Mouse (Mus musculus) kidney, embryonic 14.5 days (tissue): ENCODE data around the gene Myo5c. TPM values are rescaled to one million over a fixed set of nuclear protein-coding genes. Genes with fewer than 3 reads are reported as not detected.

ENCODE experiments used
- ATAC-seq: fragments of 200-750 bp; cut with Nextera tagmentation; 2 replicates; pipeline ENCODE4 v1.8.0; 2017; ENCODE audit warnings: moderate number of reproducible peaks, mild to moderate bottlenecking, moderate TSS enrichment, moderate library complexity; ENCODE audit not compliant: low FRiP score, low TSS enrichment
- H3K27ac ChIP-seq: fragments of 300-500 bp; sonication (generic); 2 replicates; pipeline ENCODE4 v1.5.1; 2014; ENCODE audit warnings: low read depth, mild to moderate bottlenecking, low read length, moderate library complexity, mixed read lengths
- H3K27me3 ChIP-seq: fragments of 300-500 bp; sonication (generic); 2 replicates; pipeline ENCODE4 v1.6.1; 2014; ENCODE audit warnings: mild to moderate bottlenecking, low read length; ENCODE audit not compliant: control insufficient read depth, insufficient read depth
- H3K36me3 ChIP-seq: fragments of 300-500 bp; sonication (generic); 2 replicates; pipeline ENCODE4 v1.6.1; 2014; ENCODE audit warnings: low read length, mixed read lengths; ENCODE audit not compliant: control insufficient read depth, insufficient read depth
- H3K4me1 ChIP-seq: fragments of 300-500 bp; sonication (generic); 2 replicates; pipeline ENCODE4 v1.6.1; 2014; ENCODE audit warnings: low read length, mixed read lengths; ENCODE audit not compliant: control insufficient read depth, insufficient read depth
- H3K4me2 ChIP-seq: fragments of 300-500 bp; sonication (generic); replicated peaks from 2 replicates; pipeline ENCODE4 v1.6.1; 2014; ENCODE audit warnings: low read depth, mild to moderate bottlenecking, low read length
- H3K4me3 ChIP-seq: fragments of 300-500 bp; sonication (generic); 2 replicates; pipeline ENCODE4 v1.5.1; 2014; ENCODE audit warnings: mild to moderate bottlenecking, low read length
- H3K9ac ChIP-seq: fragments of 300-500 bp; sonication (generic); 2 replicates; pipeline ENCODE4 v1.6.1; 2014; ENCODE audit warnings: low read depth, mild to moderate bottlenecking, low read length, moderate library complexity
- H3K9me3 ChIP-seq: fragments of 300-500 bp; sonication (generic); 2 replicates; pipeline ENCODE4 v1.6.1; 2016; ENCODE audit warnings: low read length; ENCODE audit not compliant: control insufficient read depth
- WGBS: fragments of 180-500 bp; shearing (Covaris S2); extraction: QIAGEN DNeasy Blood & Tissue Kit; methylation state at CpG from one replicate; pipeline ENCODE4 v1.1.7; 2014; 5-methylcytosine and 5-hydroxymethylcytosine counted together
- polyA plus RNA-seq: library from polyadenylated mRNA; unstranded; fragments of >200 nt; fragmentation: Nextera tagmentation; extraction: Ambion mirVana; gene quantifications from 2 replicates; pipeline ENCODE4 v1.2.1, GENCODE M21; 2014

Myo5c gene
- polyA plus RNA-seq, 1 experiment from 2014 or later: 3.9 TPM

GRCm38 (mm10) chr9:75307015-75307414 is 75.2 kb downstream of the Myo5c start:
- no peak for ATAC-seq
- no peaks in the 10 kb centered on the region for H3K27me3 ChIP-seq
- H3K9ac ChIP-seq: no peak overlapping the region
- no peaks in the 10 kb centered on the region for H3K36me3 ChIP-seq
- no peak overlapping the region for H3K4me2 ChIP-seq
- H3K9me3 ChIP-seq: no peaks in the 10 kb centered on the region
- no peak overlapping the region for H3K27ac ChIP-seq
- no peaks in the 10 kb centered on the region for H3K4me1 ChIP-seq
- H3K4me3 ChIP-seq: no peak overlapping the region
- WGBS: 91% methylated on average over 5 of the region's 5 CpGs

GRCm38 (mm10) chr9:75308621-75309020 is 76.8 kb downstream of the Myo5c start:
- H3K4me1 ChIP-seq: no peaks in the 10 kb centered on the region
- H3K9ac ChIP-seq: no peak overlapping the region
- ATAC-seq: no peak
- no peak overlapping the region for H3K27ac ChIP-seq
- WGBS: 61% methylated on average over 5 of the region's 5 CpGs
- no peaks in the 10 kb centered on the region for H3K36me3 ChIP-seq
- H3K4me3 ChIP-seq: no peak overlapping the region
- H3K4me2 ChIP-seq: no peak overlapping the region
- H3K9me3 ChIP-seq: no peaks in the 10 kb centered on the region
- H3K27me3 ChIP-seq: no peaks in the 10 kb centered on the region

- H3K4me1 ChIP-seq: peaks cover 6% of the 10 kb centered on the region; the same call in 1 of the 2 replicates
- no peak for ATAC-seq
These were observed 80.2 kb downstream of the Myo5c start for GRCm38 (mm10) chr9:75312008-75312407.

GRCm38 (mm10) chr9:75313138-75313831 is 81.5 kb downstream of the Myo5c start:
- no peaks in the 10 kb centered on the region for H3K9me3 ChIP-seq
- ATAC-seq: peak; percentile 11; the same call in 1 of the 2 replicates
- peak overlapping the region; percentile 51 for H3K4me3 ChIP-seq
- no peaks in the 10 kb centered on the region for H3K27me3 ChIP-seq
- H3K4me2 ChIP-seq: peak overlapping the region; percentile 77
- peaks cover 6% of the 10 kb centered on the region; the same call in 1 of the 2 replicates for H3K4me1 ChIP-seq
- no peak overlapping the region for H3K27ac ChIP-seq
- no peaks in the 10 kb centered on the region for H3K36me3 ChIP-seq
- peak overlapping the region; percentile 59; the same call in 1 of the 2 replicates for H3K9ac ChIP-seq
- 34% methylated on average over 11 of the region's 11 CpGs for WGBS

More at GRCm38 (mm10) chr9:75312008-75312407, 80.2 kb downstream of the Myo5c start:
- no peak overlapping the region for H3K4me2 ChIP-seq
- WGBS: 26% methylated on average over 4 of the region's 4 CpGs
- no peak overlapping the region for H3K27ac ChIP-seq
- no peak overlapping the region for H3K9ac ChIP-seq
- no peaks in the 10 kb centered on the region for H3K36me3 ChIP-seq
- H3K4me3 ChIP-seq: no peak overlapping the region
- H3K9me3 ChIP-seq: no peaks in the 10 kb centered on the region
- H3K27me3 ChIP-seq: no peaks in the 10 kb centered on the region

GRCm38 (mm10) chr9:75313832-75314516 is 82.2 kb downstream of the Myo5c start:
- H3K9ac ChIP-seq: peak overlapping the region; percentile 59
- peaks cover 6% of the 10 kb centered on the region; the same call in 1 of the 2 replicates for H3K4me1 ChIP-seq
- H3K9me3 ChIP-seq: no peaks in the 10 kb centered on the region
- WGBS: under 1% methylated on average over 50 of the region's 52 CpGs
- no peaks in the 10 kb centered on the region for H3K36me3 ChIP-seq
- peak overlapping the region; percentile 77 for H3K4me2 ChIP-seq
- peak overlapping the region; percentile 10; the same call in 1 of the 2 replicates for H3K27ac ChIP-seq
- peak overlapping the region; percentile 51 for H3K4me3 ChIP-seq
- ATAC-seq: peak; percentile 92
- H3K27me3 ChIP-seq: no peaks in the 10 kb centered on the region

- ATAC-seq: peak; percentile 14; the same call in 1 of the 2 replicates
- Histone ChIP-seq H3K4me2 (peak overlapping the region; percentile 77), H3K9me3 (no peaks in the 10 kb centered on the region), H3K27me3 (no peaks in the 10 kb centered on the region), H3K36me3 (no peaks in the 10 kb centered on the region), H3K4me3 (peak overlapping the region; percentile 51), H3K9ac (peak overlapping the region; percentile 59), H3K27ac (peak overlapping the region; percentile 10; the same call in 1 of the 2 replicates), H3K4me1 (peaks cover 6% of the 10 kb centered on the region; the same call in 1 of the 2 replicates)
- 2% methylated on average over 22 of the region's 22 CpGs for WGBS
These were observed 82.8 kb downstream of the Myo5c start for GRCm38 (mm10) chr9:75314517-75315105.

- H3K4me1 ChIP-seq: peaks cover 6% of the 10 kb centered on the region; the same call in 1 of the 2 replicates
- no peak for ATAC-seq
- no peaks in the 10 kb centered on the region for H3K27me3 ChIP-seq
- WGBS: 67% methylated on average over 3 of the region's 3 CpGs
- H3K9ac ChIP-seq: no peak overlapping the region
- H3K27ac ChIP-seq: no peak overlapping the region
- H3K4me2 ChIP-seq: peak overlapping the region; percentile 77
- H3K36me3 ChIP-seq: no peaks in the 10 kb centered on the region
- H3K9me3 ChIP-seq: no peaks in the 10 kb centered on the region
- peak overlapping the region; percentile 51; the same call in 1 of the 2 replicates for H3K4me3 ChIP-seq
These were observed 83.4 kb downstream of the Myo5c start for GRCm38 (mm10) chr9:75315238-75315637.

- no peaks in the 10 kb centered on the region for H3K27me3 ChIP-seq
- H3K4me1 ChIP-seq: peaks cover 6% of the 10 kb centered on the region; the same call in 1 of the 2 replicates
- no peaks in the 10 kb centered on the region for H3K9me3 ChIP-seq
- no peak for ATAC-seq
- no peak overlapping the region for H3K4me2 ChIP-seq
- no peak overlapping the region for H3K4me3 ChIP-seq
- no peak overlapping the region for H3K27ac ChIP-seq
- 86% methylated on average over 6 of the region's 6 CpGs for WGBS
- no peak overlapping the region for H3K9ac ChIP-seq
- H3K36me3 ChIP-seq: no peaks in the 10 kb centered on the region
These were observed 85.0 kb downstream of the Myo5c start for GRCm38 (mm10) chr9:75316771-75317170.
